Mouse (Mus musculus) c-Kit-positive CD71-positive TER-119-positive erythroid progenitor cells, embryonic 14.5 days (primary cell): ENCODE measurements at regions not wholly inside any gene's neighbourhood (a gene's known extent, or its start where the extent isn't known, plus 50 kb on each side); places are given as distances from the start of the nearest gene placed in this dataset.

ENCODE experiments used
- DNase-seq: peaks from one replicate; pipeline ENCODE4 v3.0.0-alpha.2; 2013; ENCODE audit warnings: low spot score

DNA sequence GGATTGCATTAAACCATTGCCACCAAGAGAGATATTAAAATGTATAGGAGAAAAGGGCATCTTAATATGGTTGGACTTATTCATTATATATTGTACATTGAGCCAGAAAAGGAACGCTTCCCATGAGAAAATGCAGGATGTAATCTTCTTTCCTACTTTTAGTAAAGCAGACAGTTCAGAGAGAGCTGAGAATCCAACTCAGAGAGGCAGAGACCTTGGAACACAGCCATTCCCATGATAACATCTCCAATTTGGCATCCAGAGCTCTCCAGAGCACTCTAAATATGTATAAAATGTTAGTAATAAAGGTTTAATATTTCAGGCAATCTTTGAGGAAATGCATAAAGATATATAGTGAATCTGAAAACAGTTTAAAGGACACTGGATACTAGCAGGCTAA, 199.3 kb upstream of the Asb5 start:
- no peak for DNase-seq

GRCm38 (mm10) chr8:54331883-54332282, 197.5 kb upstream of the Asb5 start:
- no peak for DNase-seq

DNA sequence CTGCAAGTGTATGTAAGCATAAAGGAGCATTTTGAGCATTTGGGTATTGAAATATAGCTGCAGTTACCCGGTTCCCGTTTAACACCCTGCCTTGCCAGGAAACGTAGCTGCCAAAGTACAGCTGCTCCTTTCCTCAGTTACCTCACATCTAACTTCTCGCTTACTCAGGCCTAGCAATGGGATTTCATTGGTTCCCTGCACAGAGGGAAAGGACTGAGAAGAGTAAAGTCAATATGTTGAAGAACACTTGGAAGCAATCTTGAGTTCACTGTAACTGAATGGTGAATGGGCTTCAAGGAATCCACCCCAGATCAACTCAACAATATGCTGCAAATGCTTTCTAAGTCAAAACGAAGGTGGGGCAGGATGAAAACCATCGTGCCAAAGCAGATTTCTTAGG, 178.3 kb upstream of the Asb5 start:
- DNase-seq: no peak

DNA sequence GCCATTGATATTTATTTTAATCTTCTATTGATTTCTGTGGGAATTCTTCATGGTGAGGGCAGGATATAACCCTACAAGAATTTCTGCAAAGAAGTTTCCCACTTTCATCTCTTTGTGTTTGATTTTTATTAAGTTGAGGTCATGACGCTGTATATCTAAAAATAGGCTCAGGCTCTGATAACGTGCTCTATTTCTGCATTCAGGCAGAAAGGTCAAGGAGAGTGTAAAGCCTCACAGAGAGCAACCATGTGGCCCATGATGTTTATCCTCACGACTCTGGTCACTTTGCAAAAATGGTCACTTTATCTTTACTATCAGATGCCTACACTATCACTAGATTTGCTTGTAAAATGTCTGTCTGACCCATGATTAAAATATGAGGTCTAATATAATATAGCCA, 167.7 kb upstream of the Asb5 start:
- DNase-seq: no peak

- no peak for DNase-seq
Observed at GRCm38 (mm10) chr8:54370501-54370900, 158.9 kb upstream of the Asb5 start.

DNA sequence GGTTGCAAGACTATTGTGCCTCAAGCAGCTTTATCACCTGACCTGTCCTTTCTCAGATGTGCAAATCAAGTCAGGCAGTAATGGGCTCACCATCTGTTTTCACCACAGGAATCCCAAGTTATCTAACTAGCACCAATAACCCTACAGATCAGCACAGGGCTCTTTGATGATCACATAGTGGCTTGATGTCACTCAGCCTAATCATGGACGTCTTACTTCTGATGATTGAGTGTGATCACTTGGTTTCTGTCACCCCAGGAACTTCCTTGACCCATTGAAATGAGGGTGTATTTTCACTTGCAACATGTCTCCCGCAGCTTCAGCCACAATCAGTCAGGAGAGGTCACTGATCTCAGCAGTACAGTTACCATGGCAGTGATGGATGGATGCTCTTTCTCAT, 158.3 kb upstream of the Asb5 start:
- no peak for DNase-seq

DNA sequence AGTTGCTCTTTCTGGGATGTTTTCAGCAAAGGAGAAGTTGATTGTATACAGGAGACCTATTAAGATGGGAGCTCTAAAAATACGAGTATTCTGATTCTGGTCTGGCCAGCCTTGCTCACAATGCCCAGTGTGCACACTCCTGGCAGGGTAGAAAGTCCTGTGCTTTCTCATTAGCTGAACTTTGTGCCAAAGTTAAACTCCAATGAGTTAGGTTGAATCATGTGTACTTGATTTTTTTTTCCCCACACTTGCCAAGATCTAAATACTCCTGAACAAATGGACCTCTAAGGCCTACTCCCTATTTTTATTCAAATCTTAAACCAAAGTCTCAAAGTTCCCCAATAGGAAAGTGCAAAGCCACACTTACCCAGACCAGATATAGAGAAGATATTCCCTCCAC, 156.5 kb upstream of the Asb5 start:
- no peak for DNase-seq

DNA sequence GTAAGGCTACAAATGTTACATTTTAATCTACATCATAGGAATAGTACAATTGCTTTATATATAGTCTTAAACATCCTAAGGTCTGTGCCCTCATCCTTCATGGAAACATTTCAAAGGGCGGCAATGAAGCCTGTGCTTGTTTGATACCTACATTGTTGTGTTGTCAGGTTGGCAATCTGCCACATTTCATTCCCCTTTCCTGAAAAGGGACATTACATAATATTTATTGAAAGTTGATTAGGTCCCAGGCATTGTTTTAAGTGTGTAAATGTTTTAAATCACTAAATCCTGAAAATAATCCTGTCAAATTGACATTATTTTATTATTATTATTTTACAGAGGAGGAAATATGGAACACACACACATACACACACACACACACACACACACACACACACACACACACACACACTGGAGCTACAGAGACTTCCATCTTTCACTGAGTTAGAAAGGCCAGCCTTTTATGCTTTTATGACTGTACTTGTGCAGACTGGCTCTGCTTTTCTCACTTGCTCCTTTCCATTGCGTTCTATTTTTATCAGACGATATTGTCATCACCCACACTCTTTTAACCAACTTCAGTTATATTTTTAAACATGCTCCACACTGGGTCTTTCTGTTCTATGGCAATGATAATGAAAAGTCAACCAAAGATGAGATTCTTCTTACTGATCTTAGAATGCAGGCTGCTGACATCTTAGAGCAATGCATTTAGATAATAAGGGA, 153.8 kb upstream of the Asb5 start:
- DNase-seq: no peak

- no peak for DNase-seq
Observed at GRCm38 (mm10) chr8:54380191-54380590, 149.2 kb upstream of the Asb5 start.

DNA sequence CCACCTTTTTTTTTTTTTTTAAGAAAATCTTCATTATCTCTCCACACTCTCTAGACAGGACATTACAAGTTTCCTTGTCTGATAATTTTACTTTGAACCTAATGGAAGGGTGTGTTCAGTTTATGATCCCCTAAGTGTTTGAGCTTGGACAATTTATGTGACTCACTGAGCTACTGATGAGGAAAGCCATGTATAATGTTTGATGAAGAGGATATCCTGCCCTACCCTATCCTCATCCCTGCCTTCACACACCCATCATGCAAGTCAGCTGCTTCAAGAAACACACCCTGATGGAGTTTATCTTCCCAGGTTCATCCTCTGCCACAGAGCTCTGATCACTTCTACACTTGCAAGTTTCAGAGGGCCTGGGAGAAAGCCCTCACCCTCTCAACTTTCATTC, 136.5 kb upstream of the Asb5 start:
- no peak for DNase-seq

DNA sequence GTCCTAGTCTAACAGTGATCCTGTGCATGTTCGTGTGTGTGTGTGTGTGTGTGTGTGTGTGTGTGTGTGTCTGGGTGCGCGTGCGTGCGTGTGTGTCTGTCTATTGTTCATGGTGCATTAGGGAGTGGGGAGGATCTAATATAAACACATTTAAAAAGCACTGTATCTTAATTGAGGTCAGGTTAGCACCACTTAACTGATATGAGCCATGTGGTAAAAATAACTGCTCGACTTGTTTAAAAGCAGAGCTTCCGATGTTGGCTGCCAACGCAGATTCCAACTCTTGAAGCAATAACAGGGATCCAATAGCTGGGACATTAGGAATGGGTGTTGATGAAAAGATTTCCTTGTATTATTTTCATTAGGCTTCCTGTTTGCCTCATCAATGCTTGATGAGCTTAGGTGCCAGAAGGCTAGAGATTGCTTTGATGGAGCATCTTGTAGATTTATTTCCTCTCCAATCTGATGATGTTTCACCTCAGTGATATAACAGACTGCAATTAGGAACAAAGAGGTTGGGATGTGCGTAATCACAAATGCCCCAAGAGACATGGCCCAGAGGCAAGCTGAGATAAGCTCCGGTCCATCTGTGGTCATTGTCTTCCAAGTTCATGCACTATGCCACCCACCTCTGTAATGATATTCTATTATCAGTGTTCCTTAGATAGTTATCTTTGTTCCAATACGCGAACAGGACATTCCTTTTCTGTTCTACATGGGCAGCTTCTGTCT, 135.7 kb upstream of the Asb5 start:
- DNase-seq: no peak

GRCm38 (mm10) chr8:54405723-54406122, 123.7 kb upstream of the Asb5 start:
- DNase-seq: no peak

DNA sequence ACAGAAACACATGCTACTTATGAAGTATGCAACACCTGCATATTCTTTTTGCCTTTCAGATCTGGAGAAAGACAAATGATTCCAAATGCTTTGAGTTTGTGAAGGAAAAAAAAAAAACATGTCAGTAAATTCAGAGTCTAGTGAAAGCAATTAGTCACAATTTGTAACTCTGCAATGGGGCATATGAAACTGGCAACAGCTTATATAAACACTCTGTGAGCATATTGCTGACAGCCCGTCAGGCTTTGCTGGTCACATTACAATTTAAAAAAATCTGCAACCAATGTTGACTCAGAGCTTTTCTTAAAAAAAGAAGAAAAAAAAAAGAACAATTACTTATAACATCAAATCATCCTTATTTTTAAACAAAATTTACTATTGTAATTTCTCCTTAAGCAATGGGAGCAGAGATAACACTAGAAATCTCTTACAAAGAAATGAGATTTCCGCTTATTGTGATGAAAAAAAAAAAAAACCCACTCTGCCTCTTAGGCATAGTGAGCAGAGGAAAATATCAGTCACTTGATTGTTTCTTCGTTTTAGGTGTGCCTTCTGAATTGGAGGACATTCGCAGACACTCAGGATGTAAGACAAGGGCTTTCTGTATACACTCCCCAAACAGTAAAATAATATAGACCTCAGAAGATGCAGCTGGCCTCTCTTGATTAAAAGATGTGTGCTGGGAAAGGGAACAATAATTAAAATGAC, 115.1 kb upstream of the Asb5 start:
- DNase-seq: no peak

DNA sequence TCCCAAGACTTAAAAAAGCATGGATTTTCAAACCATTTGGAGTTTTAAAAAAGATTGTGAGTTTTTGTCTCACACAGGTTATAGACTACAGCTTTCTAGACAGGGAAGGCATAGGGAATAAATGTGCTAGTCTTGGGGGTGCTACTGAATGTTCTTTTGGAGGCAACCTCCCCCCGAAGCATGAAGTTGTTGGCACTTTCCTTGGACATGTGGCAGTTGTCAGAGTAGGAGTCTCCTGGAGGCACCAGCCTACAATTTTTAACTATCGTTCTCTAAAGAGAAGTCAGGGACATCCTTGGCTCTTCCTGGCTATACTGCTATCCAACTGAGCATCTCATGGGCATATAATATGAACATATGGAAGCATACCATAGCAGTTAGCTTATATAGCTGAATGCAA, 112.7 kb upstream of the Asb5 start:
- no peak for DNase-seq

GRCm38 (mm10) chr8:54418035-54418434, 111.3 kb upstream of the Asb5 start:
- DNase-seq: no peak

- DNase-seq: no peak
Observed at GRCm38 (mm10) chr8:54420339-54421098, 108.9 kb upstream of the Asb5 start.

DNA sequence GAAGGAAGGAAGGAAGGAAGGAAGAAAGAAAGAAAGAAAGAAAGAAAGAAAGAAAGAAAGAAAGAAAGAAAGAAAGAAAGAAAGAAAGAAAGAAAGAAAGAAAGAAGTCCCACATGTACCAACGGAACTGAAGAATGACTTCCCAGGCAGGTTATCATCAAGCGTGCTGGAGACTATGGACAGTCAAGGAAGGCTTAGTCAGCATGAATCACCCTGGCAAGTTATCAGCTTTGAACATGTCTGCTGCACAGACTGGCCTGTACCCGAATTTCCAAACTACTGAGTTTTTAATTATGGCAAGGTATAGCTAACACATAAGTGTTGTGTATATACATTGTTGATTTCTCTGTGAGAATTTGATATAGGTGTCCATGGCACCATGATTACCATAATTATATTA, 104.3 kb upstream of the Asb5 start:
- DNase-seq: no peak

GRCm38 (mm10) chr8:54435694-54436093, 93.7 kb upstream of the Asb5 start:
- no peak for DNase-seq

- DNase-seq: no peak
Observed at GRCm38 (mm10) chr8:54441143-54441542, 88.2 kb upstream of the Asb5 start.

DNA sequence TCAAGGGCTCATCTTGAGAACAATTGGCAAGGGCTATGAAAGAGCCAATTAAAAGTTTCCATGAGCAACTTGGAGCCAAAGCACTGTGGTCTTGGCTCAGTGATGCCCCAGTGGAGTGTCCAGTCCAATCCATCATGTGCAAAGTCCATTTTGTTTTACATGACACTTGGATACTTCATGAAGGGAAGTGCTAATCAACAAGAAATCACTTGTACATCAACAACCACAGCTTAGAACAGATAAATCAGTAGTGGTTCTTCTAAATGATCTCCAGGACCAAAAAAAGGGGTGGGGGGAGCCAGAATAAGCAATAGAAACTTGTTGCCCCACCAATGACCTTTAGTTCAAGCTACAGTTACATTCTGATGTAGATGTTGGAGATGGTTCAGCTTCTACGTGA, 87.0 kb upstream of the Asb5 start:
- no peak for DNase-seq

DNA sequence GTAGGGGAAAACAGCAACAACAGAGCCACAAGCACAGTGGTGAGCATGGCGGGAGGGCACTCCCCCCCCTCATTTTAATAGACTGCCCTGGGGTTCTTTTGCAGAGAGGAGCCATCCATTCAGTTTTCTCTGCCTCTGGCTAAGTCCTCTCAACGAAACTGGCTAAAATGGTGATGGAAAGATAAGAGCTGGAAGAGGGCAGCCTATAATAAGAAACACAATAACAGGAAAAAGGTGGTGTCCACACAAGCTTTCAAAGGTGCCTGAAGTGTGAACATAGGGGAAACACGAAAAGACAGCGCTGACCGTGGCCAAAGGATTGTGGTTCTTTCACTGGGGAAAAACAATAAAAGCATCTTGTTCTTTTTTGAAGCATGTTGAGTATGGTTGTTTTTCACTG, 83.0 kb upstream of the Asb5 start:
- no peak for DNase-seq

GRCm38 (mm10) chr8:54449811-54450210, 79.6 kb upstream of the Asb5 start:
- DNase-seq: no peak
